Mouse (Mus musculus) hindbrain, embryonic 14.5 days (tissue): ENCODE measurements around the gene Tlr2. TPM values are rescaled to one million over a fixed set of nuclear protein-coding genes. Genes with fewer than 3 reads are reported as not detected.
"Not testable (repeated sequence)": the region's sequence is repeated elsewhere in the genome, so short reads cannot be mapped to it uniquely, and the experiment has no call there.

Experiments
- ATAC-seq: fragments of 200-750 bp; cut with Nextera tagmentation; 2 replicates; pipeline ENCODE4 v1.8.0; 2017; ENCODE audit warnings: moderate number of reproducible peaks, mild to moderate bottlenecking, moderate TSS enrichment, moderate library complexity; ENCODE audit not compliant: low FRiP score
- DNase-seq: peaks from one replicate; pipeline ENCODE4 v3.0.0-alpha.2; 2015; ENCODE audit warnings: low spot score
- H3K27ac ChIP-seq: fragments of 300-500 bp; sonication (generic); 2 replicates; pipeline ENCODE4 v1.5.1; 2014; ENCODE audit warnings: mild to moderate bottlenecking, moderate library complexity
- H3K27me3 ChIP-seq: fragments of 300-500 bp; sonication (generic); 2 replicates; pipeline ENCODE4 v1.6.1; 2014; ENCODE audit warnings: mild to moderate bottlenecking, low read length, mixed read lengths; ENCODE audit not compliant: control insufficient read depth, insufficient read depth
- H3K36me3 ChIP-seq: fragments of 300-500 bp; sonication (generic); replicated peaks from 2 replicates; pipeline ENCODE4 v1.6.1; 2014; ENCODE audit not compliant: control insufficient read depth, insufficient read depth
- H3K4me1 ChIP-seq: fragments of 300-500 bp; sonication (generic); replicated peaks from 2 replicates; pipeline ENCODE4 v1.6.1; 2014; ENCODE audit warnings: antibody characterized with exemption, low read length, mixed read lengths; ENCODE audit not compliant: control insufficient read depth, insufficient read depth
- H3K4me2 ChIP-seq: fragments of 300-500 bp; sonication (generic); replicated peaks from 2 replicates; pipeline ENCODE4 v1.6.1; 2014; ENCODE audit warnings: mild to moderate bottlenecking, moderate library complexity
- H3K4me3 ChIP-seq: fragments of 300-500 bp; sonication (generic); replicated peaks from 2 replicates; pipeline ENCODE4 v1.5.1; 2014; ENCODE audit warnings: mild to moderate bottlenecking, low read length
- H3K9ac ChIP-seq: fragments of 300-500 bp; sonication (generic); 2 replicates; pipeline ENCODE4 v1.6.1; 2014
- H3K9me3 ChIP-seq: fragments of 300-500 bp; sonication (generic); 2 replicates; pipeline ENCODE4 v1.6.1; 2016; ENCODE audit warnings: low read length; ENCODE audit not compliant: control insufficient read depth
- WGBS: fragments of 180-500 bp; shearing (Covaris S2); extraction: QIAGEN DNeasy Blood & Tissue Kit; methylation state at CpG from one replicate; pipeline ENCODE4 v1.1.7; 2014; 5-methylcytosine and 5-hydroxymethylcytosine counted together
- polyA plus RNA-seq: library from polyadenylated mRNA; unstranded; fragments of >200 nt; fragmentation: Nextera tagmentation; extraction: Ambion mirVana; gene quantifications from 2 replicates; pipeline ENCODE4 v1.2.1, GENCODE M21; 2014

Gene Tlr2
- polyA plus RNA-seq, result 1.1 and 1.2 TPM in 2 replicates

GRCm38 (mm10) chr3:83841095-83841850, at the start of gene Tlr2:
Gene Tlr2 (minus strand): TSS chr3:83841767.
- 1% methylated on average over 35 of the region's 35 CpGs for WGBS
- H3K9me3 ChIP-seq, result no peaks in the 10 kb centered on the region
- no peak within 1 kb of the TSS for H3K27ac ChIP-seq
- H3K36me3 ChIP-seq, result no peaks in the 10 kb centered on the region
- peak within 1 kb of the TSS; percentile 90 for H3K4me2 ChIP-seq
- peak within 1 kb of the TSS; percentile 44 for H3K4me3 ChIP-seq
- H3K4me1 ChIP-seq, result peaks cover 6% of the 10 kb centered on the region
- ATAC-seq (peak; percentile 65), DNase-seq (no peak)
- peak within 1 kb of the TSS; percentile 57 for H3K9ac ChIP-seq
- peaks cover 9% of the 10 kb centered on the region; the same call in 1 of the 2 replicates for H3K27me3 ChIP-seq

- Histone ChIP-seq H3K4me2 (no peak overlapping the region), H3K4me3 (no peak overlapping the region), H3K9ac (no peak overlapping the region), H3K27me3 (no peaks in the 10 kb centered on the region), H3K27ac (no peak overlapping the region), H3K9me3 (no peaks in the 10 kb centered on the region), H3K36me3 (no peaks in the 10 kb centered on the region), H3K4me1 (no peaks in the 10 kb centered on the region)
- 86% methylated on average over 2 of the region's 2 CpGs for WGBS
- ATAC-seq, result no peak; the same call in 1 of the 2 replicates
- DNase-seq, result no peak
These were observed 43.6 kb upstream of the Tlr2 start for GRCm38 (mm10) chr3:83885163-83885562.

GRCm38 (mm10) chr3:83879261-83880050, 37.9 kb upstream of the Tlr2 start:
- WGBS, result 72% methylated on average over 5 of the region's 5 CpGs
- not testable (repeated sequence) for H3K27me3 ChIP-seq

DNA sequence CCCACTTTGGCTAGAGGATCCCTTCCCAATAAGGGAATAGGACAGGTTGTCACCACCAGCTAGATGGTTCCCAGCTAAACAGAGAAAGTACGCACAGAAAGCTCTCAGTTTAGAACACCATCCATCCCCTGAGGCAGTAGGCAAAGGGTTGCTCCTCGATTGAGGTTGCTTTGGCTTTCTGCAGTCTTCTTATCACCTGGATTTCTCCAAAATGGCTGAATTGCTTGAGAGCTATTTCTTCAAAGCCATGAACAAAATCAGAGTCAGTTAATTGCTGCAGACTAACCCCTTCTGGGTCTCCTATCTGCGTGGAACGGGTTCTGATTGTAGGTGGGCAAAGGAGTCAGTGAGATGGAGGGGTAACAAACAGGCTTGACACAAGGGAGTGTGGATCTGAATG, 37.2 kb upstream of the Tlr2 start:
- Histone ChIP-seq H3K4me2 (no peak overlapping the region), H3K4me3 (no peak overlapping the region), H3K9me3 (0 out of 2 replicates have a peak, but pooled peaks cover 4% of the 10 kb centered on the region), H3K4me1 (no peaks in the 10 kb centered on the region), H3K27ac (no peak overlapping the region), H3K9ac (no peak overlapping the region), H3K27me3 (no peaks in the 10 kb centered on the region), H3K36me3 (no peaks in the 10 kb centered on the region)
- WGBS, result 94% methylated on average over 4 of the region's 4 CpGs
- DNase-seq, result no peak
- ATAC-seq, result no peak

More at GRCm38 (mm10) chr3:83879261-83880050, 37.9 kb upstream of the Tlr2 start:
- H3K36me3 ChIP-seq, H3K4me3 ChIP-seq, ATAC-seq, H3K27ac ChIP-seq, H3K9ac ChIP-seq, H3K4me1 ChIP-seq, H3K4me2 ChIP-seq, H3K9me3 ChIP-seq, DNase-seq: not testable (repeated sequence)

GRCm38 (mm10) chr3:83876299-83876698, 34.7 kb upstream of the Tlr2 start:
- WGBS, result 68% methylated on average over 4 of the region's 4 CpGs
- Histone ChIP-seq H3K9me3 (0 out of 2 replicates have a peak, but pooled peaks cover 4% of the 10 kb centered on the region), H3K4me1 (no peaks in the 10 kb centered on the region), H3K4me3 (no peak overlapping the region), H3K4me2 (no peak overlapping the region), H3K27ac (no peak overlapping the region), H3K27me3 (no peaks in the 10 kb centered on the region), H3K36me3 (no peaks in the 10 kb centered on the region), H3K9ac (no peak overlapping the region)
- ATAC-seq, result no peak
- DNase-seq, result no peak

DNA sequence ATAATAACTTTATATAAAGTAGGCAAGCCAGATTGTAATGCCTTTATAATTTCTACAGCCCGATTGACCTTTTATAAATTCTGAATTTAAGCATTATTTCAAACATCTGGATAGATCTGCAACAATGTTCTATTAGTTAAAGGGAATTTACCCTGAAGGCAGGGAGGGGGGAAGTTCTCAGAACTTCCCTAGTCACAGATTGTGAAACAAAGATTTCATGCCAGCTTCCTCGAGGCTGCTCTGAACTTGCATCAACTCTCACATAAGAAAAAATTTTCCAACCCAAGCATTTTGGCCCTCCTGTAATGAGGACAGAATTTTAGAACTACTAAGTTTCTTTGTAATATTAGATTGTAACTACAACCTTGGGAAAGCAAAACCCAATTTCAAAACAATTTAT, 33.5 kb upstream of the Tlr2 start:
- ATAC-seq, H3K9ac ChIP-seq, H3K27me3 ChIP-seq, H3K4me1 ChIP-seq, DNase-seq, H3K36me3 ChIP-seq, H3K4me3 ChIP-seq, H3K27ac ChIP-seq, H3K4me2 ChIP-seq, H3K9me3 ChIP-seq: not testable (repeated sequence)
- WGBS, result 90% methylated on average over 2 of the region's 2 CpGs

- H3K9me3 ChIP-seq, DNase-seq, H3K9ac ChIP-seq, H3K4me2 ChIP-seq, ATAC-seq, H3K4me1 ChIP-seq, H3K4me3 ChIP-seq, H3K36me3 ChIP-seq, H3K27ac ChIP-seq, H3K27me3 ChIP-seq: not testable (repeated sequence)
- WGBS, result 92% methylated on average over 2 of the region's 2 CpGs
These were observed 31.3 kb upstream of the Tlr2 start for GRCm38 (mm10) chr3:83872853-83873252.

DNA sequence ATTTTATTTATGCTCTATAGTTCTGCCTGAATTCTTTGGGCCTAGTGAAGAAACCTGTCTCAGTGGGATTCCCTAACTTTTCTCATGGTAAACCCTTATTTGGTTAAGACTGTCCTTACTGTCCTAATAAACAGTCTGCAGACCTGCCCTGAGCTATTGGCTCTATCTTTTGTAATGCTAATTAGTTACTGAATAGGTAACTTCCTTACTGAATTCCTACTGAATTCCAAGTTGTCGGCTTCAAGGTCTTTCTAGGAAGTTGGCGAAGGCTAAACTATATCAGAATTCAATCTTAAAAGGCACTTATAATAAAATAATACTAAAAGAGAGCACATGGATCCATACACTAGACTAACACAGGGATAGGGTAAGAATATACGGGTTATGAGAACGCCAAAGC, 30.4 kb upstream of the Tlr2 start:
- WGBS, result 95% methylated on average over 4 of the region's 4 CpGs
- H3K4me1 ChIP-seq, H3K9me3 ChIP-seq, H3K27me3 ChIP-seq, H3K9ac ChIP-seq, ATAC-seq, H3K4me2 ChIP-seq, H3K27ac ChIP-seq, H3K4me3 ChIP-seq, H3K36me3 ChIP-seq, DNase-seq: not testable (repeated sequence)

- H3K4me1 ChIP-seq, H3K9ac ChIP-seq, H3K4me3 ChIP-seq, H3K36me3 ChIP-seq, H3K27me3 ChIP-seq, DNase-seq, H3K27ac ChIP-seq, H3K4me2 ChIP-seq, H3K9me3 ChIP-seq, ATAC-seq: not testable (repeated sequence)
- WGBS, result 91% methylated on average over 7 of the region's 7 CpGs
These were observed 30.0 kb upstream of the Tlr2 start for GRCm38 (mm10) chr3:83871559-83871958.
